ENCODE assay signal across 7 mouse cellular contexts in the genomic region with DNA sequence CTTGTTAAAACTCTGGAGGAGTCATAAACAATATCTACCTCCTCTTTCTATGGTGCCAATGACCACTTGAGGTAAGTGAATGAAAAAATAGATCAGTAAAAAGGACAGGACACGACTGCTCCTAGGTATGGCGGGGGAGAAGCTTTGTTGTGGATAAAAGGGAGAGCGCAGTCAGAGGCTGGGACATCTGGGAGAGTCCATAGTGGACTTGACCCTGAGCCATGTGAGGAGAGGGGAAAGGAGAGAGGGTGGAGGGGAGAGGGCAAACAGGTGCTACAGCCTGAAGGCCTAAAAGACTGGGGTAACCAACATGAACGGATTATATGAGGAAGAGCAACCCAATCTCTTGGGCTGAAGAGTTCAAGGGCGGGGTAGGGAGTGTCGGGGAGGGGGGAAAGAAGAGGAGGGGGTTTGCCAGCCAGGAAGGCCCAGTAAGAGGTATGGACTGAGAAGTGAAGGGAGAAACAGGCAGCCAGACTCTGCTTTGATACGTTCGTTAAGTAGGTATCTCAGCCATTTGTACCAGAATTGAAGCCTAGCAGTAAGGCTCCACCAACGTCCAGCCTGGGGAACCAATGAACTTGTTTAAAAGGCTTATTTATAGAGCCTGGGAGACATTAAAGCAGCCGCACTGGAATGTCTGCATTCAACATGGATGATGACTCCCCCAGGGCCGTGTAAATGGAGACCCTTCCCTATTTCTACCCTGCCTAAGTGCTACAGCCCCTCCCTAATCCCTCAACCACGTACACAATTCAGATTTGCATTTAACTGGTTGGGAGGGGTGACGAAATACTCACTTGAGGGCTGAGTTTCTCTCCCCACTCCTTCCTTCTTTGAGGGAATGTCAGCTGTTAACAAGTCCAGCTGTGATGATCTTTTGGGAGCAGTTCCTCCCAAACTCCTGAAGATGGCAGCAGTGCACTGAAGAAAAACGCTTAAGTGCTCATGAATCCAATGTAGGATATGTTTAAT. TPM values are rescaled to one million over a fixed set of nuclear protein-coding genes. Genes with fewer than 3 reads are reported as not detected.
DNase-seq lines count a peak whose midpoint lies in the region; ATAC-seq and TF ChIP-seq lines count a peak whose summit lies in the region.

No protein-coding gene starts in this region.

- H3K4me2 ChIP-seq in hindbrain, postnatal 0 days (ENCODE audit: low read depth, low read length) = no peak overlapping the region
- H3K4me2 ChIP-seq in neural tube, embryonic 14.5 days (ENCODE audit: low read depth, low read length) = no peak overlapping the region

- no peak overlapping the region for H3K4me3 ChIP-seq in hindbrain, postnatal 0 days (ENCODE audit: low read length)
- no peak overlapping the region for H3K4me3 ChIP-seq in neural tube, embryonic 14.5 days (ENCODE audit: low read depth, low read length)

- 46% methylated on average over 14 of the region's 14 CpGs for WGBS in hindbrain, postnatal 0 days
- 44% methylated on average over 14 of the region's 14 CpGs for WGBS in neural tube, embryonic 14.5 days

- no peaks in the 10 kb centered on the region for H3K27me3 ChIP-seq in hindbrain, postnatal 0 days (ENCODE audit: insufficient read depth, low read length)
- H3K27me3 ChIP-seq in neural tube, embryonic 14.5 days (ENCODE audit: control insufficient read depth, insufficient read depth, low read length) = no peaks in the 10 kb centered on the region

- intact Hi-C loops in left cerebral cortex, postnatal 25 days (cut with DNase I) = loop anchor here (1.0 to 10.0 kb wide), 2 partner anchors 35 to 1744 kb away; no protein-coding TSS in a partner anchor
- intact Hi-C loops in left cerebral cortex, postnatal 10 days (cut with DNase I) = loop anchor here (5.0 to 10.0 kb wide), 2 partner anchors 36 to 1844 kb away; no protein-coding TSS in a partner anchor

- H3K9me3 ChIP-seq in hindbrain, postnatal 0 days (ENCODE audit: low read length) = no peaks in the 10 kb centered on the region
- H3K9me3 ChIP-seq in neural tube, embryonic 14.5 days (ENCODE audit: control insufficient read depth, low read length) = no peaks in the 10 kb centered on the region

- H3K36me3 ChIP-seq in hindbrain, postnatal 0 days (ENCODE audit: insufficient read depth, low read length) = no peaks in the 10 kb centered on the region
- H3K36me3 ChIP-seq in neural tube, embryonic 14.5 days (ENCODE audit: control insufficient read depth, insufficient read depth, low read length) = no peaks in the 10 kb centered on the region

- no peak overlapping the region for H3K27ac ChIP-seq in hindbrain, postnatal 0 days
- no peak overlapping the region for H3K27ac ChIP-seq in neural tube, embryonic 14.5 days (ENCODE audit: low read depth, low read length)

- peak; percentile 80 for ATAC-seq in hindbrain, postnatal 0 days
- ATAC-seq in neural tube, embryonic 14.5 days (ENCODE audit: low read depth) = peak; percentile 81

- peak; percentile 86 for TF ChIP-seq CTCF in hindbrain, postnatal 0 days (IDR thresholded peaks at IDR 0.05; ENCODE audit: low read depth)

- peak; percentile 12 to 47 for DNase-seq in left cerebral cortex, postnatal 25 days (ENCODE audit: low spot score in 2 of 2)
- no peak for DNase-seq in left cerebral cortex, postnatal 10 days (ENCODE audit: extremely low spot score in 1 of 2, low spot score in 2 of 2)
- peak; percentile 33 for DNase-seq in Muller cell, postnatal 12 days (ENCODE audit: inconsistent ontology term)
- peak; percentile 76 for DNase-seq in embryo, embryonic 10 days (ENCODE audit: low spot score)
- peak; percentile 81 for DNase-seq in hindbrain, postnatal 0 days (ENCODE audit: low spot score)
- no peak for DNase-seq in right cerebral cortex, postnatal 4 days

- no peak overlapping the region for H3K9ac ChIP-seq in hindbrain, postnatal 0 days (replicated peaks; ENCODE audit: low read length)
- H3K9ac ChIP-seq in neural tube, embryonic 14.5 days (replicated peaks; ENCODE audit: low read depth, low read length) = no peak overlapping the region

- H3K4me1 ChIP-seq in hindbrain, postnatal 0 days (ENCODE audit: insufficient read depth, low read length) = no peaks in the 10 kb centered on the region
- H3K4me1 ChIP-seq in neural tube, embryonic 14.5 days (ENCODE audit: control insufficient read depth, insufficient read depth, low read length) = no peaks in the 10 kb centered on the region

RNA-seq across cellular contexts. Expression of a gene that starts 26.0 kb away (rescaled TPM):
- 10 to 100 TPM; 26.5 to 27.5 TPM for total RNA-seq in left cerebral cortex, postnatal 25 days (2021)
- 10 to 100 TPM; 31.2 to 31.6 TPM for total RNA-seq in left cerebral cortex, postnatal 10 days (2021)
- total RNA-seq in hindbrain, postnatal 0 days (2014; rRNA removed) = 24.4 and 27.0 TPM in 2 replicates
- polyA plus RNA-seq in hindbrain, postnatal 0 days (2015; fragmentation: Nextera tagmentation; extraction: Ambion mirVana) = 18.4 and 19.3 TPM in 2 replicates
- 28.2 and 30.5 TPM in 2 replicates for polyA plus RNA-seq in neural tube, embryonic 14.5 days (2014; fragmentation: Nextera tagmentation; extraction: Ambion mirVana)

Comparison
In these comparisons a context has a peak if more than half of its experiments do, and no peak if none do; other contexts are left out.
1. DNase-seq: peak in left cerebral cortex, postnatal 25 days (2 of 2), Muller cell, postnatal 12 days (single experiment), embryo, embryonic 10 days (single experiment) and hindbrain, postnatal 0 days (single experiment); none in left cerebral cortex, postnatal 10 days (0 of 2) and right cerebral cortex, postnatal 4 days (single experiment).